Mouse (Mus musculus): Measurements from ENCODE around the gene Hist1h4i. TPM values are rescaled to one million over a fixed set of nuclear protein-coding genes. Genes with fewer than 3 reads are reported as not detected.

The Hist1h4i gene
- polyA plus RNA-seq, 1 experiment from 2014 or later = 6.8 TPM

GRCm38 (mm10) chr13:22006334-22007120 lies 34.6 kb downstream of the Hist1h4i start:
- peak; percentile 52 for DNase-seq
- Histone ChIP-seq H3K9me3 (ENCODE audit: control insufficient read depth, low read length) (no peaks in the 10 kb centered on the region), H3K4me3 (replicated peaks; ENCODE audit: low read depth, low read length) (peak overlapping the region; percentile 36), H3K4me1 (ENCODE audit: control insufficient read depth, insufficient read depth, low read length) (peaks cover 15% of the 10 kb centered on the region; the same call in 1 of the 2 replicates), H3K27me3 (ENCODE audit: control insufficient read depth, insufficient read depth, low read length) (peaks cover 97% of the 10 kb centered on the region), H3K4me2 (ENCODE audit: low read length) (peak overlapping the region; percentile 73), H3K27ac (replicated peaks; ENCODE audit: low read depth, low read length) (no peak overlapping the region), H3K9ac (replicated peaks; ENCODE audit: low read length) (no peak overlapping the region; the same call in 1 of the 2 replicates), H3K36me3 (ENCODE audit: control insufficient read depth, insufficient read depth, low read length) (no peaks in the 10 kb centered on the region)
- WGBS = 0% methylated on average over 38 of the region's 38 CpGs
- peak; percentile 76 for ATAC-seq (ENCODE audit: low FRiP score, low TSS enrichment)

GRCm38 (mm10) chr13:22005605-22006333 lies 35.4 kb downstream of the Hist1h4i start:
- peak overlapping the region; percentile 36 for H3K4me3 ChIP-seq (replicated peaks; ENCODE audit: low read depth, low read length)
- H3K9ac ChIP-seq (replicated peaks; ENCODE audit: low read length) = peak overlapping the region; percentile 40; the same call in 1 of the 2 replicates

GRCm38 (mm10) chr13:22001823-22002222 lies 39.3 kb downstream of the Hist1h4i start:
- DNase-seq (no peak), ATAC-seq (ENCODE audit: low FRiP score, low TSS enrichment) (no peak)
- 34% methylated on average over 5 of the region's 5 CpGs for WGBS
- H3K27ac ChIP-seq (replicated peaks; ENCODE audit: low read depth, low read length) = no peak overlapping the region
- H3K36me3 ChIP-seq (ENCODE audit: control insufficient read depth, insufficient read depth, low read length) = no peaks in the 10 kb centered on the region
- peaks cover 14% of the 10 kb centered on the region; the same call in 1 of the 2 replicates for H3K4me1 ChIP-seq (ENCODE audit: control insufficient read depth, insufficient read depth, low read length)
- H3K4me3 ChIP-seq (replicated peaks; ENCODE audit: low read depth, low read length) = no peak overlapping the region
- H3K9ac ChIP-seq (replicated peaks; ENCODE audit: low read length) = no peak overlapping the region
- H3K27me3 ChIP-seq (ENCODE audit: control insufficient read depth, insufficient read depth, low read length) = peaks cover 99% of the 10 kb centered on the region
- H3K4me2 ChIP-seq (ENCODE audit: low read length) = no peak overlapping the region
- H3K9me3 ChIP-seq (ENCODE audit: control insufficient read depth, low read length) = no peaks in the 10 kb centered on the region

More at GRCm38 (mm10) chr13:22005605-22006333, 35.4 kb downstream of the Hist1h4i start:
- Histone ChIP-seq H3K27me3 (ENCODE audit: control insufficient read depth, insufficient read depth, low read length) (peaks cover 100% of the 10 kb centered on the region), H3K27ac (replicated peaks; ENCODE audit: low read depth, low read length) (no peak overlapping the region), H3K36me3 (ENCODE audit: control insufficient read depth, insufficient read depth, low read length) (no peaks in the 10 kb centered on the region), H3K9me3 (ENCODE audit: control insufficient read depth, low read length) (no peaks in the 10 kb centered on the region), H3K4me1 (ENCODE audit: control insufficient read depth, insufficient read depth, low read length) (peaks cover 15% of the 10 kb centered on the region; the same call in 1 of the 2 replicates), H3K4me2 (ENCODE audit: low read length) (peak overlapping the region; percentile 73)
- DNase-seq (peak; percentile 65), ATAC-seq (ENCODE audit: low FRiP score, low TSS enrichment) (peak; percentile 67; the same call in 1 of the 2 replicates)
- under 1% methylated on average over 45 of the region's 45 CpGs for WGBS

- Histone ChIP-seq H3K4me2 (ENCODE audit: low read length) (no peak overlapping the region), H3K4me1 (ENCODE audit: control insufficient read depth, insufficient read depth, low read length) (0 out of 2 replicates have a peak, but pooled peaks cover 9% of the 10 kb centered on the region), H3K36me3 (ENCODE audit: control insufficient read depth, insufficient read depth, low read length) (no peaks in the 10 kb centered on the region), H3K9ac (replicated peaks; ENCODE audit: low read length) (no peak overlapping the region), H3K4me3 (replicated peaks; ENCODE audit: low read depth, low read length) (no peak overlapping the region), H3K27me3 (ENCODE audit: control insufficient read depth, insufficient read depth, low read length) (peaks cover 99% of the 10 kb centered on the region), H3K9me3 (ENCODE audit: control insufficient read depth, low read length) (no peaks in the 10 kb centered on the region), H3K27ac (replicated peaks; ENCODE audit: low read depth, low read length) (no peak overlapping the region)
- no peak for ATAC-seq (ENCODE audit: low FRiP score, low TSS enrichment)
- WGBS = 68% methylated on average over 2 of the region's 2 CpGs
- DNase-seq = no peak
These were observed 39.8 kb downstream of the Hist1h4i start for GRCm38 (mm10) chr13:22001346-22001745.

- no peak overlapping the region for H3K27ac ChIP-seq (replicated peaks; ENCODE audit: low read depth, low read length)
- H3K36me3 ChIP-seq (ENCODE audit: control insufficient read depth, insufficient read depth, low read length) = no peaks in the 10 kb centered on the region
- ATAC-seq (ENCODE audit: low FRiP score, low TSS enrichment) (no peak), DNase-seq (no peak)
- H3K4me1 ChIP-seq (ENCODE audit: control insufficient read depth, insufficient read depth, low read length) = 0 out of 2 replicates have a peak, but pooled peaks cover 3% of the 10 kb centered on the region
- no peak overlapping the region for H3K4me3 ChIP-seq (replicated peaks; ENCODE audit: low read depth, low read length)
- peaks cover 97% of the 10 kb centered on the region for H3K27me3 ChIP-seq (ENCODE audit: control insufficient read depth, insufficient read depth, low read length)
- H3K9ac ChIP-seq (replicated peaks; ENCODE audit: low read length) = no peak overlapping the region
- no peak overlapping the region for H3K4me2 ChIP-seq (ENCODE audit: low read length)
- 30% methylated on average over 4 of the region's 4 CpGs for WGBS
- H3K9me3 ChIP-seq (ENCODE audit: control insufficient read depth, low read length) = no peaks in the 10 kb centered on the region
These were observed 42.0 kb downstream of the Hist1h4i start for GRCm38 (mm10) chr13:21999147-21999546.

- WGBS = 21% methylated on average over 3 of the region's 3 CpGs
- ATAC-seq (ENCODE audit: low FRiP score, low TSS enrichment) (no peak), DNase-seq (no peak)
- H3K27ac ChIP-seq (replicated peaks; ENCODE audit: low read depth, low read length) = no peak overlapping the region
- H3K27me3 ChIP-seq (ENCODE audit: control insufficient read depth, insufficient read depth, low read length) = peaks cover 94% of the 10 kb centered on the region
- H3K36me3 ChIP-seq (ENCODE audit: control insufficient read depth, insufficient read depth, low read length) = no peaks in the 10 kb centered on the region
- 0 out of 2 replicates have a peak, but pooled peaks cover 3% of the 10 kb centered on the region for H3K4me1 ChIP-seq (ENCODE audit: control insufficient read depth, insufficient read depth, low read length)
- H3K4me3 ChIP-seq (replicated peaks; ENCODE audit: low read depth, low read length) = no peak overlapping the region
- H3K4me2 ChIP-seq (ENCODE audit: low read length) = no peak overlapping the region
- H3K9me3 ChIP-seq (ENCODE audit: control insufficient read depth, low read length) = no peaks in the 10 kb centered on the region
- H3K9ac ChIP-seq (replicated peaks; ENCODE audit: low read length) = no peak overlapping the region
These were observed 42.8 kb downstream of the Hist1h4i start for GRCm38 (mm10) chr13:21998412-21998811.

- ATAC-seq (ENCODE audit: low FRiP score, low TSS enrichment) = no peak
- H3K9me3 ChIP-seq (ENCODE audit: control insufficient read depth, low read length) = no peaks in the 10 kb centered on the region
- no peak overlapping the region for H3K4me2 ChIP-seq (ENCODE audit: low read length)
- H3K4me1 ChIP-seq (ENCODE audit: control insufficient read depth, insufficient read depth, low read length) = 0 out of 2 replicates have a peak, but pooled peaks cover 3% of the 10 kb centered on the region
- no peak overlapping the region for H3K27ac ChIP-seq (replicated peaks; ENCODE audit: low read depth, low read length)
- H3K4me3 ChIP-seq (replicated peaks; ENCODE audit: low read depth, low read length) = no peak overlapping the region
- H3K27me3 ChIP-seq (ENCODE audit: control insufficient read depth, insufficient read depth, low read length) = peaks cover 92% of the 10 kb centered on the region
- H3K36me3 ChIP-seq (ENCODE audit: control insufficient read depth, insufficient read depth, low read length) = no peaks in the 10 kb centered on the region
- no peak for DNase-seq
- no peak overlapping the region for H3K9ac ChIP-seq (replicated peaks; ENCODE audit: low read length)
- WGBS = 5% methylated on average over 4 of the region's 4 CpGs
These were observed 43.3 kb downstream of the Hist1h4i start for GRCm38 (mm10) chr13:21997821-21998220.

GRCm38 (mm10) chr13:21997201-21997820 lies 43.9 kb downstream of the Hist1h4i start:
- Histone ChIP-seq H3K27ac (replicated peaks; ENCODE audit: low read depth, low read length) (no peak overlapping the region), H3K9me3 (ENCODE audit: control insufficient read depth, low read length) (no peaks in the 10 kb centered on the region), H3K4me3 (replicated peaks; ENCODE audit: low read depth, low read length) (no peak overlapping the region; the same call in 1 of the 2 replicates), H3K27me3 (ENCODE audit: control insufficient read depth, insufficient read depth, low read length) (peaks cover 89% of the 10 kb centered on the region), H3K36me3 (ENCODE audit: control insufficient read depth, insufficient read depth, low read length) (no peaks in the 10 kb centered on the region), H3K4me1 (ENCODE audit: control insufficient read depth, insufficient read depth, low read length) (0 out of 2 replicates have a peak, but pooled peaks cover 3% of the 10 kb centered on the region), H3K4me2 (ENCODE audit: low read length) (peak overlapping the region; percentile 30), H3K9ac (replicated peaks; ENCODE audit: low read length) (no peak overlapping the region)
- DNase-seq = peak; percentile 40
- ATAC-seq (ENCODE audit: low FRiP score, low TSS enrichment) = no peak
- WGBS = under 1% methylated on average over 21 of the region's 21 CpGs
